In the genomic region with DNA sequence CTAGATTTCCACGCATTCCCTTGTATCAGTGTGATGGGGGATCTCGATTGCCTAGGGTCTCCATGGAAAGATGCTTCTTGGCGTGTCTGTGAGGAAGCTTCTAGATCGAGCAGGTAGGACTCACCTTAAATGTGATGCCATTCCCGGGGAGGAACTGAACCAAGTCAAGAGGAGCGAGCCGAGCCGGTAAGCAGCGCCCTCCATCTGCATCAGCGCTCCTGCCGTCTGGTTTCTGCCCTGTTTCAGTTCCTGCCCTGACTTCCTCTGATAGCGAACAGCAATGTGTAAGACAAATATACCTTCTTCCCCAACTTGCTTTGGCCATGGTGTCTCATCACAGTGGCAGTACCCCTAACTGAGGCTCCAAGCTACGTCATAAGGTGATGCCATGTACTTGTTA, we compare ENCODE assay signal across 16 mouse cellular contexts. TPM values are rescaled to one million over a fixed set of nuclear protein-coding genes. Genes with fewer than 3 reads are reported as not detected.
DNase-seq lines count a peak whose midpoint lies in the region; ATAC-seq and TF ChIP-seq lines count a peak whose summit lies in the region.
"Had no signal": no experiment of that assay in that cellular context is flagged by ENCODE, and none has a peak within 500 bp of the region (broad histone marks: within the 10 kb centered on the region; RNA-seq: fewer than 3 reads in every experiment).

No protein-coding gene starts in this region.

- no peak overlapping the region for H3K4me3 ChIP-seq in forebrain, embryonic 13.5 days
- H3K4me3 ChIP-seq in forebrain, embryonic 10.5 days: no peak overlapping the region
- H3K4me3 ChIP-seq in midbrain, embryonic 14.5 days (replicated peaks; ENCODE audit: low read depth, low read length): peak overlapping the region; percentile 1; the same call in 1 of the 2 replicates
- no peak overlapping the region for H3K4me3 ChIP-seq in kidney, adult 2 months (ENCODE audit: insufficient read depth, low read depth, low read length)
- H3K4me3 ChIP-seq: heart, embryonic 15.5 days; lung, embryonic 15.5 days had no signal

- no peak for TF ChIP-seq POLR2A in kidney, adult 2 months (IDR thresholded peaks at IDR 0.05; ENCODE audit: low read depth, low read length)

- H3K27me3 ChIP-seq in forebrain, embryonic 13.5 days: peaks cover 17% of the 10 kb centered on the region
- peaks cover 12% of the 10 kb centered on the region for H3K27me3 ChIP-seq in forebrain, embryonic 10.5 days (ENCODE audit: poor library complexity, severe bottlenecking)
- no peaks in the 10 kb centered on the region for H3K27me3 ChIP-seq in midbrain, embryonic 14.5 days (ENCODE audit: control insufficient read depth, insufficient read depth, low read length)
- H3K27me3 ChIP-seq in kidney, adult 2 months (replicated peaks; ENCODE audit: control insufficient read depth, insufficient read depth, low read length): no peaks in the 10 kb centered on the region
- H3K27me3 ChIP-seq: lung, embryonic 15.5 days had no signal

- H3K27ac ChIP-seq in forebrain, embryonic 13.5 days: peak overlapping the region; percentile 14; the same call in 1 of the 2 replicates
- H3K27ac ChIP-seq in forebrain, embryonic 10.5 days: no peak overlapping the region
- H3K27ac ChIP-seq in midbrain, embryonic 14.5 days (replicated peaks; ENCODE audit: low read depth, low read length): no peak overlapping the region; the same call in 1 of the 2 replicates
- H3K27ac ChIP-seq in kidney, adult 2 months (ENCODE audit: insufficient read depth, low read depth, low read length): no peak overlapping the region
- H3K27ac ChIP-seq: heart, embryonic 15.5 days; lung, embryonic 15.5 days had no signal

- peak overlapping the region; percentile 35 for H3K4me2 ChIP-seq in forebrain, embryonic 13.5 days
- peak overlapping the region; percentile 39 for H3K4me2 ChIP-seq in midbrain, embryonic 14.5 days (ENCODE audit: low read length)
- H3K4me2 ChIP-seq: heart, embryonic 15.5 days; lung, embryonic 15.5 days had no signal

- ATAC-seq in forebrain, embryonic 13.5 days: peak; percentile 39
- ATAC-seq in midbrain, embryonic 14.5 days (ENCODE audit: low FRiP score, low TSS enrichment): no peak
- ATAC-seq: inflammation-experienced regulatory T-cells, adult 6 months had no signal

- no peak overlapping the region for H3K9ac ChIP-seq in forebrain, embryonic 13.5 days
- H3K9ac ChIP-seq in midbrain, embryonic 14.5 days (replicated peaks; ENCODE audit: low read length): no peak overlapping the region; the same call in 1 of the 2 replicates
- H3K9ac ChIP-seq: heart, embryonic 15.5 days; lung, embryonic 15.5 days had no signal

- H3K4me1 ChIP-seq in forebrain, embryonic 13.5 days: peaks cover 8% of the 10 kb centered on the region; the same call in 1 of the 2 replicates
- peaks cover 21% of the 10 kb centered on the region for H3K4me1 ChIP-seq in forebrain, embryonic 10.5 days
- peaks cover 9% of the 10 kb centered on the region; the same call in 1 of the 2 replicates for H3K4me1 ChIP-seq in midbrain, embryonic 14.5 days (ENCODE audit: control insufficient read depth, insufficient read depth, low read length)
- H3K4me1 ChIP-seq in kidney, adult 2 months (ENCODE audit: control insufficient read depth, insufficient read depth, low read length): no peaks in the 10 kb centered on the region

- TF ChIP-seq CTCF in kidney, adult 2 months (conservative IDR thresholded peaks at IDR 0.05; ENCODE audit: insufficient read depth, insufficient read length, low read depth, low read length): no peak

- WGBS in forebrain, embryonic 13.5 days: 46% methylated on average over 13 of the region's 13 CpGs
- WGBS in forebrain, embryonic 10.5 days: 52% methylated on average over 13 of the region's 13 CpGs
- WGBS in midbrain, embryonic 14.5 days: 47% methylated on average over 13 of the region's 13 CpGs
- 70% methylated on average over 13 of the region's 13 CpGs for WGBS in kidney, adult 2 months

- H3K9me3 ChIP-seq in forebrain, embryonic 13.5 days (replicated peaks): no peaks in the 10 kb centered on the region
- peaks cover 3% of the 10 kb centered on the region; the same call in 1 of the 2 replicates for H3K9me3 ChIP-seq in forebrain, embryonic 10.5 days
- H3K9me3 ChIP-seq in midbrain, embryonic 14.5 days (ENCODE audit: control insufficient read depth, low read length): no peaks in the 10 kb centered on the region
- H3K9me3 ChIP-seq: G1E; heart, embryonic 15.5 days; lung, embryonic 15.5 days had no signal

- DNase-seq in forebrain, embryonic 10.5 days (ENCODE audit: extremely low spot score, low spot score): no peak
- DNase-seq in spleen, adult 18-20 months: peak; percentile 29 to 37
- DNase-seq in spleen, adult 12 weeks (ENCODE audit: low spot score): no peak
- no peak for DNase-seq in midbrain, embryonic 14.5 days
- peak; percentile 60 to 68 for DNase-seq in spleen, postnatal 36 days (ENCODE audit: low spot score in 2 of 2)
- DNase-seq in left cerebral cortex, adult 8-10 months (ENCODE audit: low spot score in 2 of 2): no peak
- no peak for DNase-seq in kidney, adult 2 months
- DNase-seq: adrenal gland, postnatal 36 days; kidney, postnatal 10 days; layer of hippocampus, postnatal 36 days had no signal

- H3K36me3 ChIP-seq in forebrain, embryonic 13.5 days (ENCODE audit: poor library complexity, severe bottlenecking): no peaks in the 10 kb centered on the region
- no peaks in the 10 kb centered on the region for H3K36me3 ChIP-seq in forebrain, embryonic 10.5 days (replicated peaks)
- no peaks in the 10 kb centered on the region for H3K36me3 ChIP-seq in midbrain, embryonic 14.5 days (ENCODE audit: control insufficient read depth, insufficient read depth, low read length)
- no peaks in the 10 kb centered on the region for H3K36me3 ChIP-seq in kidney, adult 2 months (ENCODE audit: control insufficient read depth, insufficient read depth, low read length)
- H3K36me3 ChIP-seq: G1E; heart, embryonic 15.5 days; lung, embryonic 15.5 days had no signal

RNA-seq across cellular contexts. Expression of a gene that starts 19.9 kb away (rescaled TPM):
- 1.0 and 1.3 TPM in 2 replicates for polyA plus RNA-seq in forebrain, embryonic 13.5 days (2015; fragmentation: Nextera tagmentation; extraction: Ambion mirVana)
- 2.0 and 2.3 TPM in 2 replicates for polyA plus RNA-seq in forebrain, embryonic 10.5 days (2016; fragmentation: Nextera tagmentation; extraction: Ambion mirVana)
- polyA plus RNA-seq in midbrain, embryonic 14.5 days (2014; fragmentation: Nextera tagmentation; extraction: Ambion mirVana): 1.1 and 1.3 TPM in 2 replicates
- under 1 TPM in 3 of 4 experiments, not detected in 1; 0.13 to 0.28 (median 0.14) TPM for total RNA-seq in left cerebral cortex, adult 8-10 months (2022)
- polyA plus RNA-seq in kidney, adult 2 months (2012; rRNA removed): 0.53 and 0.55 TPM in 2 replicates
- total RNA-seq: gastrocnemius, adult 8-10 months had no signal

RNA-seq across cellular contexts. Expression of a gene that starts 25.6 kb away (rescaled TPM):
- polyA plus RNA-seq in forebrain, embryonic 13.5 days (2015; fragmentation: Nextera tagmentation; extraction: Ambion mirVana): 11.6 and 11.8 TPM in 2 replicates
- 8.2 and 8.5 TPM in 2 replicates for polyA plus RNA-seq in forebrain, embryonic 10.5 days (2016; fragmentation: Nextera tagmentation; extraction: Ambion mirVana)
- polyA plus RNA-seq in midbrain, embryonic 14.5 days (2014; fragmentation: Nextera tagmentation; extraction: Ambion mirVana): 18.2 and 19.5 TPM in 2 replicates
- 10 to 100 TPM; 11.5 to 12.5 (median 12.2) TPM for total RNA-seq in left cerebral cortex, adult 8-10 months (2022)
- polyA plus RNA-seq in kidney, adult 2 months (2012; rRNA removed): 3.0 and 3.2 TPM in 2 replicates

Comparison
In these comparisons a context has a peak if more than half of its experiments do, and no peak if none do; other contexts are left out.
1. DNase-seq: peak in spleen, adult 18-20 months (2 of 2) and spleen, postnatal 36 days (2 of 2); none in forebrain, embryonic 10.5 days (single experiment), spleen, adult 12 weeks (single experiment), midbrain, embryonic 14.5 days (single experiment), left cerebral cortex, adult 8-10 months (0 of 2) and kidney, adult 2 months (single experiment).